Mouse (Mus musculus): ENCODE measurements around the gene Ssbp4.

Ssbp4 gene

GRCm38 (mm10) chr8:70565561-70565960 is 43.1 kb downstream of the Ssbp4 start:
- CTCF ChIA-PET, result interaction anchor here in 2 of 4 experiments (0.5 to 1.4 kb wide), 2 partner anchors 10 to 201 kb away, joined by 4 to 9 read pairs; no protein-coding TSS in a partner anchor
- POLR2A ChIA-PET, result interaction anchor here in 2 of 4 experiments (0.7 to 1.4 kb wide), 3 partner anchors 38 to 94 kb away, joined by 3 to 5 read pairs (median 3); partner anchors contain the start of genes Fkbp8 (in 1 of the 2) and Kxd1 (in 1 of the 2)

GRCm38 (mm10) chr8:70564696-70565235 is 43.9 kb downstream of the Ssbp4 start:
- CTCF ChIA-PET, result interaction anchor here in 1 of 4 experiments (0.7 kb wide), 1 partner anchor 45 kb away, joined by 3 read pairs; no protein-coding TSS in a partner anchor

GRCm38 (mm10) chr8:70563763-70564387 is 44.8 kb downstream of the Ssbp4 start:
- POLR2A ChIA-PET, result interaction anchor here (0.6 to 1.7 kb wide), 13 partner anchors 16 to 168 kb away, joined by 3 to 7 read pairs (median 3); partner anchors contain the start of genes Ell (in 1 of the 4), Jund (in 1 of the 4), Lsm4 (in 1 of the 4) and Rex1bd (in 1 of the 4)

More at GRCm38 (mm10) chr8:70564696-70565235, 43.9 kb downstream of the Ssbp4 start:
- POLR2A ChIA-PET, result interaction anchor here in 3 of 4 experiments (0.6 to 1.6 kb wide), 7 partner anchors 9 to 134 kb away, joined by 3 to 6 read pairs (median 3); partner anchors contain the start of genes Ell (in 1 of the 3) and Jund (in 1 of the 3)

GRCm38 (mm10) chr8:70562802-70563201 is 45.9 kb downstream of the Ssbp4 start:
- CTCF ChIA-PET, result interaction anchor here in 2 of 4 experiments (0.6 kb wide), 2 partner anchors 116 to 335 kb away, joined by 3 read pairs; partner anchors contain the start of gene Rpl18a (in 1 of the 2)
- POLR2A ChIA-PET, result interaction anchor here in 2 of 4 experiments (1.0 to 1.7 kb wide), 4 partner anchors 17 to 110 kb away, joined by 3 read pairs; partner anchors contain the start of gene Lsm4 (in 1 of the 2)

More at GRCm38 (mm10) chr8:70563763-70564387, 44.8 kb downstream of the Ssbp4 start:
- CTCF ChIA-PET, result no interaction called here

- ChIA-PET CTCF (interaction anchor here in 1 of 4 experiments (1.0 kb wide), 1 partner anchor 49 kb away, joined by 3 read pairs; no protein-coding TSS in a partner anchor), POLR2A (interaction anchor here in 1 of 4 experiments (1.2 to 1.9 kb wide), 3 partner anchors 9 to 136 kb away, joined by 3 to 6 read pairs (median 4); partner anchors contain the start of gene Jund)
Observed at GRCm38 (mm10) chr8:70561809-70562535, 46.7 kb downstream of the Ssbp4 start.

GRCm38 (mm10) chr8:70561357-70561756 is 47.3 kb downstream of the Ssbp4 start:
- POLR2A ChIA-PET, result interaction anchor here in 3 of 4 experiments (0.5 to 2.3 kb wide), 12 partner anchors 9 to 278 kb away, joined by 3 to 10 read pairs (median 4); partner anchors contain the start of genes Ell (in 2 of the 3), Arrdc2 (in 1 of the 3) and Jund (in 1 of the 3)
- CTCF ChIA-PET, result interaction anchor here in 3 of 4 experiments (0.6 to 3.3 kb wide), 8 partner anchors 9 to 972 kb away, joined by 3 to 17 read pairs (median 3); no protein-coding TSS in a partner anchor

- CTCF ChIA-PET, result interaction anchor here in 3 of 4 experiments (0.6 to 3.3 kb wide), 15 partner anchors 9 to 217 kb away, joined by 3 to 17 read pairs (median 4); partner anchors contain the start of gene Ell (in 1 of the 3)
- POLR2A ChIA-PET, result interaction anchor here (0.5 to 2.3 kb wide), 25 partner anchors 10 to 291 kb away, joined by 3 to 10 read pairs (median 3); partner anchors contain the start of genes Ell (in 2 of the 4), Arrdc2 (in 1 of the 4), Fkbp8 (in 1 of the 4) and Jund (in 1 of the 4)
Observed at GRCm38 (mm10) chr8:70560564-70560963, 48.1 kb downstream of the Ssbp4 start.

- POLR2A ChIA-PET, result interaction anchor here in 3 of 4 experiments (0.5 to 2.3 kb wide), 22 partner anchors 9 to 291 kb away, joined by 3 to 10 read pairs (median 4); partner anchors contain the start of genes Ell (in 2 of the 3), Arrdc2 (in 1 of the 3), Fkbp8 (in 1 of the 3) and Jund (in 1 of the 3)
- CTCF ChIA-PET, result interaction anchor here in 3 of 4 experiments (0.6 to 3.3 kb wide), 18 partner anchors 9 to 216 kb away, joined by 3 to 17 read pairs (median 4); partner anchors contain the start of gene Ell (in 1 of the 3)
Observed at GRCm38 (mm10) chr8:70560096-70560495, 48.6 kb downstream of the Ssbp4 start.

GRCm38 (mm10) chr8:70558983-70559382 is 49.7 kb downstream of the Ssbp4 start:
- POLR2A ChIA-PET, result interaction anchor here in 3 of 4 experiments (0.5 to 2.1 kb wide), 11 partner anchors 16 to 420 kb away, joined by 3 to 5 read pairs (median 4); partner anchors contain the start of genes Rex1bd (in 2 of the 3), Arrdc2 (in 1 of the 3), Fkbp8 (in 1 of the 3) and Jund (in 1 of the 3)
- CTCF ChIA-PET, result interaction anchor here (0.5 to 3.3 kb wide), 21 partner anchors 9 to 1011 kb away, joined by 3 to 17 read pairs (median 4); partner anchors contain the start of genes Ell (in 1 of the 4) and Gm3336 (in 1 of the 4)

GRCm38 (mm10) chr8:70558334-70558733 is 50.3 kb downstream of the Ssbp4 start:
- ChIA-PET CTCF (interaction anchor here (0.5 to 3.3 kb wide), 23 partner anchors 9 to 1011 kb away, joined by 3 to 17 read pairs (median 4); partner anchors contain the start of genes Ell (in 1 of the 4) and Gm3336 (in 1 of the 4)), POLR2A (interaction anchor here (0.5 to 2.1 kb wide), 15 partner anchors 11 to 420 kb away, joined by 3 to 5 read pairs (median 4); partner anchors contain the start of genes Rex1bd (in 2 of the 4), Arrdc2 (in 1 of the 4), Fkbp8 (in 1 of the 4) and Jund (in 1 of the 4))

- POLR2A ChIA-PET, result interaction anchor here in 3 of 4 experiments (0.5 to 3.9 kb wide), 15 partner anchors 9 to 143 kb away, joined by 3 to 11 read pairs (median 3); partner anchors contain the start of genes Ell (in 2 of the 3), Jund (in 1 of the 3) and Klhl26 (in 1 of the 3)
- CTCF ChIA-PET, result interaction anchor here in 2 of 4 experiments (0.6 to 1.6 kb wide), 3 partner anchors 11 to 211 kb away, joined by 3 to 4 read pairs (median 4); no protein-coding TSS in a partner anchor
Observed at GRCm38 (mm10) chr8:70555079-70555747, 53.5 kb downstream of the Ssbp4 start.

GRCm38 (mm10) chr8:70553740-70554139 is 54.9 kb downstream of the Ssbp4 start:
- ChIA-PET CTCF (no interaction called here), POLR2A (interaction anchor here in 3 of 4 experiments (0.8 to 3.9 kb wide), 3 partner anchors 9 to 285 kb away, joined by 3 to 11 read pairs (median 4); partner anchors contain the start of gene Ell (in 1 of the 3))

GRCm38 (mm10) chr8:70552836-70553235 is 55.8 kb downstream of the Ssbp4 start:
- CTCF ChIA-PET, result interaction anchor here in 1 of 4 experiments (1.0 kb wide), 1 partner anchor 47 kb away, joined by 3 read pairs; no protein-coding TSS in a partner anchor
- POLR2A ChIA-PET, result interaction anchor here in 3 of 4 experiments (0.9 to 3.9 kb wide), 4 partner anchors 8 to 146 kb away, joined by 4 to 16 read pairs (median 8); partner anchors contain the start of genes Ell (in 1 of the 3), Fkbp8 (in 1 of the 3), Jund (in 1 of the 3) and Kxd1 (in 1 of the 3)

- ChIA-PET CTCF (interaction anchor here in 2 of 4 experiments (0.6 to 2.0 kb wide), 11 partner anchors 9 to 399 kb away, joined by 3 to 11 read pairs (median 3); partner anchors contain the start of genes Ell (in 1 of the 2), Fkbp8 (in 1 of the 2) and Kxd1 (in 1 of the 2)), POLR2A (interaction anchor here in 3 of 4 experiments (0.5 to 2.8 kb wide), 20 partner anchors 9 to 288 kb away, joined by 3 to 16 read pairs (median 4); partner anchors contain the start of genes Ell (in 3 of the 3), Fkbp8 (in 3 of the 3), Kxd1 (in 3 of the 3) and Uba52 (in 2 of the 3))
Observed at GRCm38 (mm10) chr8:70551558-70552161, 57.0 kb downstream of the Ssbp4 start.

Data from embryonic stem cell, embryonic (primary cell).